Mouse (Mus musculus): ENCODE measurements around the gene Speer4c. TPM values are rescaled to one million over a fixed set of nuclear protein-coding genes. Genes with fewer than 3 reads are reported as not detected.
"Not testable (repeated sequence)": the region's sequence is repeated elsewhere in the genome, so short reads cannot be mapped to it uniquely, and the experiment has no call there.

Speer4c gene
- not detected in 2 replicates for polyA plus RNA-seq (2015; fragmentation: Nextera tagmentation; extraction: Ambion mirVana)

- not testable (repeated sequence) for H3K4me3 ChIP-seq (ENCODE audit: low read depth, low read length); ATAC-seq; H3K9me3 ChIP-seq (ENCODE audit: low read length); DNase-seq; H3K27ac ChIP-seq (ENCODE audit: low read depth); H3K9ac ChIP-seq (replicated peaks); H3K4me1 ChIP-seq (ENCODE audit: insufficient read depth); H3K27me3 ChIP-seq (ENCODE audit: insufficient read depth, low read length); H3K4me2 ChIP-seq (ENCODE audit: low read depth, low read length); H3K36me3 ChIP-seq (replicated peaks; ENCODE audit: insufficient read depth, low read length)
Observed at GRCm38 (mm10) chr5:15714171-15714570, at the start of gene Speer4c. Speer4c (minus strand) TSS chr5:15714271.

- H3K4me2 ChIP-seq (ENCODE audit: low read depth, low read length): no peak overlapping the region
- no peak overlapping the region for H3K9ac ChIP-seq (replicated peaks)
- DNase-seq (no peak), ATAC-seq (no peak)
- H3K27ac ChIP-seq (ENCODE audit: low read depth): no peak overlapping the region
- H3K36me3 ChIP-seq (replicated peaks; ENCODE audit: insufficient read depth, low read length): no peaks in the 10 kb centered on the region
- H3K4me1 ChIP-seq (ENCODE audit: insufficient read depth): no peaks in the 10 kb centered on the region
- no peaks in the 10 kb centered on the region for H3K27me3 ChIP-seq (ENCODE audit: insufficient read depth, low read length)
- no peaks in the 10 kb centered on the region for H3K9me3 ChIP-seq (ENCODE audit: low read length)
- H3K4me3 ChIP-seq (ENCODE audit: low read depth, low read length): no peak overlapping the region
- 77% methylated on average over 4 of the region's 4 CpGs for WGBS (ENCODE audit: insufficient replicate concordance)
- TF ChIP-seq CTCF (IDR thresholded peaks at IDR 0.05; ENCODE audit: low read depth) (no peak), EP300 (IDR thresholded peaks at IDR 0.05; ENCODE audit: low read depth) (no peak)
Observed at GRCm38 (mm10) chr5:15747478-15748255, 33.6 kb upstream of the Speer4c start.

- no peaks in the 10 kb centered on the region for H3K4me1 ChIP-seq (ENCODE audit: insufficient read depth)
- TF ChIP-seq EP300 (IDR thresholded peaks at IDR 0.05; ENCODE audit: low read depth) (no peak), CTCF (IDR thresholded peaks at IDR 0.05; ENCODE audit: low read depth) (no peak)
- H3K27ac ChIP-seq (ENCODE audit: low read depth): no peak overlapping the region
- no peak overlapping the region for H3K4me2 ChIP-seq (ENCODE audit: low read depth, low read length)
- no peaks in the 10 kb centered on the region for H3K9me3 ChIP-seq (ENCODE audit: low read length)
- H3K9ac ChIP-seq (replicated peaks): no peak overlapping the region
- 74% methylated on average over 3 of the region's 3 CpGs for WGBS (ENCODE audit: insufficient replicate concordance)
- H3K27me3 ChIP-seq (ENCODE audit: insufficient read depth, low read length): no peaks in the 10 kb centered on the region
- no peaks in the 10 kb centered on the region for H3K36me3 ChIP-seq (replicated peaks; ENCODE audit: insufficient read depth, low read length)
- DNase-seq (no peak), ATAC-seq (no peak)
- no peak overlapping the region for H3K4me3 ChIP-seq (ENCODE audit: low read depth, low read length)
Observed at GRCm38 (mm10) chr5:15734097-15734867, 20.2 kb upstream of the Speer4c start.

GRCm38 (mm10) chr5:15702891-15703290, 11.2 kb downstream of the Speer4c start:
- H3K27me3 ChIP-seq (ENCODE audit: insufficient read depth, low read length); H3K36me3 ChIP-seq (replicated peaks; ENCODE audit: insufficient read depth, low read length); H3K9ac ChIP-seq (replicated peaks); H3K4me3 ChIP-seq (ENCODE audit: low read depth, low read length); H3K27ac ChIP-seq (ENCODE audit: low read depth); H3K4me2 ChIP-seq (ENCODE audit: low read depth, low read length); DNase-seq; H3K9me3 ChIP-seq (ENCODE audit: low read length); H3K4me1 ChIP-seq (ENCODE audit: insufficient read depth); ATAC-seq: not testable (repeated sequence)
- WGBS (ENCODE audit: insufficient replicate concordance): 22% methylated on average over 5 of the region's 5 CpGs
- peak; percentile 33; the same call in 1 of the 2 replicates for TF ChIP-seq CTCF (IDR thresholded peaks at IDR 0.05; ENCODE audit: low read depth)

- not testable (repeated sequence) for DNase-seq; H3K4me1 ChIP-seq (ENCODE audit: insufficient read depth); H3K27ac ChIP-seq (ENCODE audit: low read depth); H3K27me3 ChIP-seq (ENCODE audit: insufficient read depth, low read length); H3K9me3 ChIP-seq (ENCODE audit: low read length); H3K4me3 ChIP-seq (ENCODE audit: low read depth, low read length); H3K9ac ChIP-seq (replicated peaks); H3K4me2 ChIP-seq (ENCODE audit: low read depth, low read length); ATAC-seq; H3K36me3 ChIP-seq (replicated peaks; ENCODE audit: insufficient read depth, low read length)
- 26% methylated on average over 2 of the region's 2 CpGs for WGBS (ENCODE audit: insufficient replicate concordance)
Observed at GRCm38 (mm10) chr5:15697719-15698118, 16.4 kb downstream of the Speer4c start.

- ATAC-seq; DNase-seq; H3K9ac ChIP-seq (replicated peaks); H3K27ac ChIP-seq (ENCODE audit: low read depth); H3K9me3 ChIP-seq (ENCODE audit: low read length); H3K4me1 ChIP-seq (ENCODE audit: insufficient read depth); H3K27me3 ChIP-seq (ENCODE audit: insufficient read depth, low read length); H3K4me2 ChIP-seq (ENCODE audit: low read depth, low read length); H3K36me3 ChIP-seq (replicated peaks; ENCODE audit: insufficient read depth, low read length); H3K4me3 ChIP-seq (ENCODE audit: low read depth, low read length): not testable (repeated sequence)
- 65% methylated on average over 4 of the region's 4 CpGs for WGBS (ENCODE audit: insufficient replicate concordance)
Observed at GRCm38 (mm10) chr5:15691849-15692248, 22.2 kb downstream of the Speer4c start.

GRCm38 (mm10) chr5:15690822-15691221, 23.2 kb downstream of the Speer4c start:
- DNase-seq: not testable (repeated sequence)

GRCm38 (mm10) chr5:15689659-15690213, 24.3 kb downstream of the Speer4c start:
- 63% methylated on average over 6 of the region's 6 CpGs for WGBS (ENCODE audit: insufficient replicate concordance)
- H3K4me2 ChIP-seq (ENCODE audit: low read depth, low read length); H3K4me1 ChIP-seq (ENCODE audit: insufficient read depth); H3K27ac ChIP-seq (ENCODE audit: low read depth); H3K9ac ChIP-seq (replicated peaks); DNase-seq; H3K4me3 ChIP-seq (ENCODE audit: low read depth, low read length); H3K36me3 ChIP-seq (replicated peaks; ENCODE audit: insufficient read depth, low read length); H3K9me3 ChIP-seq (ENCODE audit: low read length); H3K27me3 ChIP-seq (ENCODE audit: insufficient read depth, low read length): not testable (repeated sequence)
- peak; percentile 64 for ATAC-seq

More at GRCm38 (mm10) chr5:15690822-15691221, 23.2 kb downstream of the Speer4c start:
- WGBS (ENCODE audit: insufficient replicate concordance): 69% methylated on average over 4 of the region's 4 CpGs
- not testable (repeated sequence) for ATAC-seq; H3K27me3 ChIP-seq (ENCODE audit: insufficient read depth, low read length); H3K36me3 ChIP-seq (replicated peaks; ENCODE audit: insufficient read depth, low read length); H3K4me2 ChIP-seq (ENCODE audit: low read depth, low read length); H3K27ac ChIP-seq (ENCODE audit: low read depth); H3K9ac ChIP-seq (replicated peaks); H3K9me3 ChIP-seq (ENCODE audit: low read length); H3K4me1 ChIP-seq (ENCODE audit: insufficient read depth); H3K4me3 ChIP-seq (ENCODE audit: low read depth, low read length)
